Mouse (Mus musculus) left cerebral cortex, postnatal 25 days (tissue): ENCODE measurements at regions not wholly inside any gene's neighbourhood (a gene's known extent, or its start where the extent isn't known, plus 50 kb on each side); places are given as distances from the start of the nearest gene placed in this dataset.

Source experiments
- DNase-seq, 2 experiments: peaks; one replicate each; pipeline ENCODE4 v3.0.0; 2022; ENCODE audit warnings: low spot score in 2 of 2, mixed read lengths in 1 of 2
- intact Hi-C: fragments of 180-260 bp; cut with DNase I; formaldehyde crosslinking; loops from one replicate; pipeline ENCODE4 v1.15.1; 2025

GRCm38 (mm10) chr6:147752301-147752700 lies 276.7 kb downstream of the Ccdc91 start:
- intact Hi-C loops, result no loop called here
- DNase-seq, result no peak

GRCm38 (mm10) chr6:147753828-147754227 lies 278.2 kb downstream of the Ccdc91 start:
- intact Hi-C loops, result no loop called here
- no peak for DNase-seq

GRCm38 (mm10) chr6:147755750-147756523 lies 280.3 kb downstream of the Ccdc91 start:
- DNase-seq, result no peak
- intact Hi-C loops, result no loop called here

- intact Hi-C loops, result no loop called here
- DNase-seq, result no peak
Measured at GRCm38 (mm10) chr6:147759485-147759884, 283.9 kb downstream of the Ccdc91 start.

- no peak for DNase-seq
- intact Hi-C loops, result no loop called here
Measured at GRCm38 (mm10) chr6:147760113-147760512, 284.5 kb downstream of the Ccdc91 start.

GRCm38 (mm10) chr6:147765241-147765640 lies 281.8 kb upstream of the Far2 start:
- DNase-seq, result no peak
- intact Hi-C loops, result no loop called here

GRCm38 (mm10) chr6:147769180-147769579 lies 277.9 kb upstream of the Far2 start:
- intact Hi-C loops, result no loop called here
- no peak for DNase-seq

GRCm38 (mm10) chr6:147770034-147770433 lies 277.0 kb upstream of the Far2 start:
- intact Hi-C loops, result no loop called here

GRCm38 (mm10) chr6:147771411-147771810 lies 275.6 kb upstream of the Far2 start:
- intact Hi-C loops, result no loop called here

More at GRCm38 (mm10) chr6:147770034-147770433, 277.0 kb upstream of the Far2 start:
- DNase-seq, result no peak

GRCm38 (mm10) chr6:147773904-147774303 lies 273.2 kb upstream of the Far2 start:
- DNase-seq, result no peak
- intact Hi-C loops, result no loop called here

More at GRCm38 (mm10) chr6:147771411-147771810, 275.6 kb upstream of the Far2 start:
- DNase-seq, result no peak

- intact Hi-C loops, result no loop called here
Measured at GRCm38 (mm10) chr6:147774626-147775025, 272.4 kb upstream of the Far2 start.

GRCm38 (mm10) chr6:147779466-147779865 lies 267.6 kb upstream of the Far2 start:
- no peak for DNase-seq
- intact Hi-C loops, result no loop called here

More at GRCm38 (mm10) chr6:147774626-147775025, 272.4 kb upstream of the Far2 start:
- DNase-seq, result no peak

GRCm38 (mm10) chr6:147784249-147784648 lies 262.8 kb upstream of the Far2 start:
- intact Hi-C loops, result no loop called here
- no peak for DNase-seq

GRCm38 (mm10) chr6:147784854-147785253 lies 262.2 kb upstream of the Far2 start:
- intact Hi-C loops, result no loop called here
- DNase-seq, result no peak

GRCm38 (mm10) chr6:147788095-147788494 lies 259.0 kb upstream of the Far2 start:
- DNase-seq, result no peak
- intact Hi-C loops, result no loop called here

GRCm38 (mm10) chr6:147789112-147789511 lies 257.9 kb upstream of the Far2 start:
- DNase-seq, result no peak
- intact Hi-C loops, result no loop called here

GRCm38 (mm10) chr6:147793811-147794210 lies 253.2 kb upstream of the Far2 start:
- intact Hi-C loops, result no loop called here
- DNase-seq, result no peak

- intact Hi-C loops, result no loop called here
- no peak for DNase-seq
Measured at GRCm38 (mm10) chr6:147794351-147794750, 252.7 kb upstream of the Far2 start.

- no peak for DNase-seq
- intact Hi-C loops, result no loop called here
Measured at GRCm38 (mm10) chr6:147799009-147799727, 247.9 kb upstream of the Far2 start.

- no peak for DNase-seq
Measured at GRCm38 (mm10) chr6:147799861-147800260, 247.2 kb upstream of the Far2 start.

GRCm38 (mm10) chr6:147800846-147801245 lies 246.2 kb upstream of the Far2 start:
- intact Hi-C loops, result no loop called here
- no peak for DNase-seq

More at GRCm38 (mm10) chr6:147799861-147800260, 247.2 kb upstream of the Far2 start:
- intact Hi-C loops, result no loop called here
